Mouse (Mus musculus) MEL (cell line): ENCODE results near the gene Izumo1. TPM values are rescaled to one million over a fixed set of nuclear protein-coding genes. Genes with fewer than 3 reads are reported as not detected.
A peak's percentile ranks its signal among the peaks of the same experiment; 100 is the strongest.

Experiments used
- DNase-seq: peaks from one replicate; pipeline ENCODE4 v3.0.0; 2011; ENCODE audit warnings: low read depth, low spot score
- H3K27ac ChIP-seq: 2 replicates; pipeline ENCODE4 v1.5.1; 2012; ENCODE audit warnings: low read depth, mild to moderate bottlenecking, control low read depth, low read length, moderate library complexity; ENCODE audit not compliant: control insufficient read depth
- H3K27me3 ChIP-seq, 2 experiments: fragments of 150-350 bp in 1 of 2; sonication (generic) in 1 of 2; 2 replicates each; pipeline ENCODE4 v1.6.1; 2012; ENCODE audit warnings: low read length in 2 of 2, mild to moderate bottlenecking in 2 of 2, improper control_type of control experiment in 1 of 2, moderate library complexity in 1 of 2; ENCODE audit not compliant: insufficient read depth in 2 of 2, control insufficient read depth in 1 of 2
- H3K36me3 ChIP-seq, 2 experiments: 2 replicates each; pipeline ENCODE4 v1.6.1; 2012 to 2014; ENCODE audit warnings: low read length in 2 of 2, improper control_type of control experiment in 1 of 2, inconsistent platforms in 1 of 2, mild to moderate bottlenecking in 1 of 2; ENCODE audit not compliant: insufficient read depth in 2 of 2, control insufficient read depth in 1 of 2
- H3K4me1 ChIP-seq, 2 experiments: fragments of 150-350 bp in 1 of 2; sonication (generic) in 1 of 2; 2 replicates each; pipeline ENCODE4 v1.6.1; 2012; ENCODE audit warnings: low read length in 2 of 2, improper control_type of control experiment in 1 of 2, mild to moderate bottlenecking in 1 of 2; ENCODE audit not compliant: insufficient read depth in 2 of 2, control insufficient read depth in 1 of 2
- H3K4me3 ChIP-seq, 2 experiments: fragments of 150-350 bp in 1 of 2; sonication (generic) in 1 of 2; 2 replicates each; pipeline ENCODE4 v1.5.1; 2012; ENCODE audit warnings: low read depth in 2 of 2, low read length in 2 of 2, mild to moderate bottlenecking in 2 of 2, moderate library complexity in 2 of 2, control low read depth in 1 of 2, improper control_type of control experiment in 1 of 2; ENCODE audit not compliant: control insufficient read depth in 1 of 2, insufficient read depth in 1 of 2
- H3K79me2 ChIP-seq: 2 replicates; pipeline ENCODE4 v1.6.1; 2012; ENCODE audit warnings: mild to moderate bottlenecking, low read length, moderate library complexity; ENCODE audit not compliant: control insufficient read depth, poor library complexity, insufficient read depth
- H3K9ac ChIP-seq: 2 replicates; pipeline ENCODE4 v1.6.1; 2012; ENCODE audit warnings: low read depth, mild to moderate bottlenecking, control low read depth, low read length, moderate library complexity; ENCODE audit not compliant: control insufficient read depth, poor library complexity, severe bottlenecking
- H3K9me3 ChIP-seq: fragments of 150-350 bp; sonication (generic); replicated peaks from 2 replicates; pipeline ENCODE4 v1.6.1; 2012; ENCODE audit warnings: mild to moderate bottlenecking, low read length, improper control_type of control experiment, moderate library complexity; ENCODE audit not compliant: insufficient read depth
- BHLHE40 ChIP-seq: IDR thresholded peaks from 2 replicates; pipeline ENCODE4 v1.6.1; 2012; ENCODE audit warnings: low read depth, mild to moderate bottlenecking, inconsistent platforms, low read length, improper control_type of control experiment, borderline replicate concordance
- CHD2 ChIP-seq: IDR thresholded peaks from 2 replicates; pipeline ENCODE4 v1.6.1; 2011; ENCODE audit warnings: low read length, improper control_type of control experiment
- E2F4 ChIP-seq: IDR thresholded peaks from 2 replicates; pipeline ENCODE4 v1.6.1; 2011; ENCODE audit warnings: low read depth, low read length, improper control_type of control experiment, borderline replicate concordance
- EP300 ChIP-seq, 2 experiments: IDR thresholded peaks; 2 replicates each; pipeline ENCODE4 v1.6.1; 2011; ENCODE audit warnings: improper control_type of control experiment in 2 of 2, low read length in 2 of 2, low read depth in 1 of 2, mild to moderate bottlenecking in 1 of 2
- ETS1 ChIP-seq: IDR thresholded peaks from 2 replicates; pipeline ENCODE4 v1.6.1; 2012; ENCODE audit warnings: low read depth, mild to moderate bottlenecking, inconsistent platforms, low read length, improper control_type of control experiment, moderate library complexity
- GATA1 ChIP-seq: IDR thresholded peaks from 2 replicates; pipeline ENCODE4 v1.6.1; 2011; ENCODE audit warnings: low read depth, low read length, improper control_type of control experiment
- JUND ChIP-seq: IDR thresholded peaks from 2 replicates; pipeline ENCODE4 v1.6.1; 2011; ENCODE audit warnings: low read depth, mild to moderate bottlenecking, improper control_type of control experiment, low read length
- KAT2A ChIP-seq: conservative IDR thresholded peaks from 2 replicates; pipeline ENCODE4 v1.6.1; 2012; ENCODE audit warnings: low read depth, low read length, improper control_type of control experiment, inconsistent platforms
- MAX ChIP-seq: IDR thresholded peaks from 2 replicates; pipeline ENCODE4 v1.6.1; 2011; ENCODE audit warnings: low read length, improper control_type of control experiment
- MYB ChIP-seq: IDR thresholded peaks from 2 replicates; pipeline ENCODE4 v1.6.1; 2011; ENCODE audit warnings: mild to moderate bottlenecking, low read depth, low read length, improper control_type of control experiment
- NRF1 ChIP-seq: IDR thresholded peaks from 2 replicates; pipeline ENCODE4 v1.6.1; 2014; ENCODE audit warnings: low read depth, mild to moderate bottlenecking, inconsistent platforms, low read length, improper control_type of control experiment, moderate library complexity; ENCODE audit not compliant: poor library complexity, insufficient read depth, severe bottlenecking
- POLR2AphosphoS2 ChIP-seq: IDR thresholded peaks from 2 replicates; pipeline ENCODE4 v1.6.1; 2011; ENCODE audit warnings: low read length, improper control_type of control experiment
- RAD21 ChIP-seq: IDR thresholded peaks from 2 replicates; pipeline ENCODE4 v1.6.1; 2011; ENCODE audit warnings: mild to moderate bottlenecking, low read depth, low read length, improper control_type of control experiment
- SIN3A ChIP-seq: IDR thresholded peaks from 2 replicates; pipeline ENCODE4 v1.6.1; 2012; ENCODE audit warnings: low read length, improper control_type of control experiment, inconsistent platforms
- TAL1 ChIP-seq: IDR thresholded peaks from 2 replicates; pipeline ENCODE4 v1.6.1; 2012; ENCODE audit warnings: mild to moderate bottlenecking, inconsistent platforms, low read length, moderate library complexity, mixed read lengths
- TBP ChIP-seq: IDR thresholded peaks from 2 replicates; pipeline ENCODE4 v1.8.0; 2011; ENCODE audit warnings: low read depth, low read length, improper control_type of control experiment
- TCF12 ChIP-seq: IDR thresholded peaks from 2 replicates; pipeline ENCODE4 v1.6.1; 2014; ENCODE audit warnings: low read depth, mild to moderate bottlenecking, inconsistent platforms, low read length, improper control_type of control experiment, moderate library complexity
- USF1 ChIP-seq: IDR thresholded peaks from 2 replicates; pipeline ENCODE4 v1.6.1; 2014; ENCODE audit warnings: low read depth, mild to moderate bottlenecking, inconsistent platforms, low read length, improper control_type of control experiment, moderate library complexity
- ZC3H11A ChIP-seq: IDR thresholded peaks from 2 replicates; pipeline ENCODE4 v1.6.1; 2012; ENCODE audit warnings: low read depth, mild to moderate bottlenecking, inconsistent platforms, low read length, improper control_type of control experiment
- ZKSCAN1 ChIP-seq: IDR thresholded peaks from 2 replicates; pipeline ENCODE4 v1.6.1; 2012; ENCODE audit warnings: low read depth, mild to moderate bottlenecking, inconsistent platforms, low read length, improper control_type of control experiment, moderate library complexity
- polyA plus RNA-seq, 2 experiments: library from polyadenylated mRNA; stranded (reverse) in 1 of 2; unstranded in 1 of 2; fragments of >175 nt in 1 of 2; fragments of >200 nt in 1 of 2; gene quantifications; 2 replicates each; pipeline versions ENCODE4 v1.2.1 to v1.2.4; 2012; ENCODE audit warnings: low replicate concordance in 2 of 2, low read depth in 1 of 2; ENCODE audit not compliant: insufficient read length in 2 of 2, insufficient read depth in 1 of 2, missing spikeins in 1 of 2
- total RNA-seq: library from RNA; depleted of rRNA; stranded (reverse); fragments of 300-350 nt; gene quantifications from 2 replicates; pipeline ENCODE4 v1.2.3, GENCODE M21; 2012

The Izumo1 gene
- total and polyA plus RNA-seq, 3 experiments: 0.04 TPM; not detected in 2

DNA sequence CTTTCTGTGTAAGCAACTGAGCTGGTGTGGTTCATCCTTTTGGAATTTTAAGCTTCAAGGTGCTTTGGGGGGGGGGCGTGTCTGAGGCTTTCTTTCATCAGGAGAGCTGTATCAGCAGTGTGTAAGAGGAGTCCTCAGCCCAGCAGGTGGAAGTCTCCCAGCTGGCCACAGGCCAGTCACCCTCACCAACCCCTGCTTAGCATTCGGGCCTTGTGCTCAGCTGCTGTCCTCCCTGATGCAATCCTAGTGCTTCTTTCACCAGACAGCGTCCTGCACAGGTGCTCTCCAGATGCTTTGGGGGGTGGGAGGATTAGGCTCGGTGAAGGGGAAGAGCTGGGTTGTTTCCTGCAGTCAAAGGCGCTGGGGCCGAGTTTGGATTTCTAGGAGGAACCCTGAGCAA lies 5.3 kb upstream of the Izumo1 start:
- peaks cover 0 to 2% of the 10 kb centered on the region in 2 experiments; a peak in 2 of 4 replicates for H3K27me3 ChIP-seq
- peak overlapping the region; percentile 26; the same call in 1 of the 2 replicates for H3K9ac ChIP-seq
- H3K4me1 ChIP-seq: peaks cover 9 to 26% of the 10 kb centered on the region in 2 experiments; a peak in 3 of 4 replicates
- no peaks in the 10 kb centered on the region for H3K79me2 ChIP-seq
- no peaks in the 10 kb centered on the region for H3K9me3 ChIP-seq
- H3K4me3 ChIP-seq: no peak overlapping the region
- TF ChIP-seq ETS1: peak; percentile 73
- TF ChIP-seq KAT2A: no peak
- 0 out of 2 replicates have a peak, but pooled peaks have one; percentile 15 for TF ChIP-seq SIN3A
- no peak for TF ChIP-seq JUND
- peak; percentile 55; the same call in 1 of the 2 replicates for TF ChIP-seq TCF12
- no peak for TF ChIP-seq MAX
- TF ChIP-seq BHLHE40: no peak
- no peak for TF ChIP-seq ZC3H11A
- no peak for TF ChIP-seq RAD21
- H3K36me3 ChIP-seq: peaks cover 0 to 2% of the 10 kb centered on the region in 2 experiments; a peak in 2 of 4 replicates
- no peak overlapping the region for H3K27ac ChIP-seq
- DNase-seq: peak; percentile 60

DNA sequence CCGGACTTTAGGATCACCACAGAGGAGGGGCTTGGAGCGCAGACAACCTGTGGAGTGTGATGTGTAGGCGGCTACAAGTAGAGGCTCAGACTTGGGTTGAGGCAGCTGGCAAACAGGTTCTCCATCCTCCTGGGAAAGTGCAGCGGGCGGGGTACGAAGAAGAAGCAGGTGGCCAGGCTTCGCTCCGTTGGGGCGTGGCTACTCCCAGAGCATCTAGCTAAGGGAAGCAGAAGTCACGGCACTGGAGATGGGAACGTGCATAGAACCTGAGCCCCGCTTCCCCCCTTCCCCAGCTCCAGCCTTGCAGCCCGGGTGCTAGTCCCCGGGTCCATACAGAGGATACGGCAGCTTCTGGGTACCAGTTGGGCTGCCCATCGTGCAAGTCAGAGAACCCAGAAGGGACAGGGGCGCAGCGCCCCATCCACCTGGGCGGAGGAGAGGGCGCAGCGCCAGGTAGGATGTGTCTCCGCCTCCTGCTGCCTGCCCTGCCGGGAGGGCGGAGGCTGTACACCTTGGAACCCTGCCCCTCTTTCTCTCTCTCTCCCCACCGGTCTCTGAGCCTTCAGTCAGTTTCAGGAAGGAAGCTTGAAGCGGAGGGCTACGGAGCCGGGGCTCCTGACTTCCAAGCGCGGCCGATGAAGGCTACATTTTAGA lies 4.4 kb upstream of the Izumo1 start, which contains the start of gene Fut1:
Gene Fut1 (plus strand): TSS at position 248 of the 654 bp plus-strand sequence.
- Histone ChIP-seq H3K36me3 (peaks cover 0 to 2% of the 10 kb centered on the region in 2 experiments; a peak in 2 of 4 replicates), H3K4me3 (peak within 1 kb of the TSS in 1 of 2 experiments; percentile 4; a peak in 1 of 4 replicates), H3K9ac (peak within 1 kb of the TSS; percentile 26; the same call in 1 of the 2 replicates), H3K27me3 (peaks cover 0 to 2% of the 10 kb centered on the region in 2 experiments; a peak in 2 of 4 replicates), H3K9me3 (no peaks in the 10 kb centered on the region), H3K79me2 (no peaks in the 10 kb centered on the region), H3K4me1 (peaks cover 9 to 26% of the 10 kb centered on the region in 2 experiments; a peak in 3 of 4 replicates), H3K27ac (no peak within 1 kb of the TSS)
- no peak for DNase-seq
- TF ChIP-seq TBP (no peak), TAL1 (no peak), NRF1 (no peak), CHD2 (no peak), GATA1 (no peak), SIN3A (no peak), E2F4 (no peak), ZC3H11A (no peak), ZKSCAN1 (no peak), MYB (no peak), MAX (no peak), ETS1 (no peak), EP300 (IDR thresholded peaks at IDR 0.05; ENCODE audit: low read depth in 1 of 2, low read length in 2 of 2) (no peak), POLR2AphosphoS2 (no peak), KAT2A (no peak), USF1 (no peak)
